Mouse (Mus musculus): Measurements from ENCODE around the gene Pdxp. TPM values are rescaled to one million over a fixed set of nuclear protein-coding genes. Genes with fewer than 3 reads are reported as not detected.

Gene Pdxp
- 44.6 and 47.1 TPM in 2 replicates for polyA plus RNA-seq (2016; fragmentation: Nextera tagmentation; extraction: Ambion mirVana)

DNA sequence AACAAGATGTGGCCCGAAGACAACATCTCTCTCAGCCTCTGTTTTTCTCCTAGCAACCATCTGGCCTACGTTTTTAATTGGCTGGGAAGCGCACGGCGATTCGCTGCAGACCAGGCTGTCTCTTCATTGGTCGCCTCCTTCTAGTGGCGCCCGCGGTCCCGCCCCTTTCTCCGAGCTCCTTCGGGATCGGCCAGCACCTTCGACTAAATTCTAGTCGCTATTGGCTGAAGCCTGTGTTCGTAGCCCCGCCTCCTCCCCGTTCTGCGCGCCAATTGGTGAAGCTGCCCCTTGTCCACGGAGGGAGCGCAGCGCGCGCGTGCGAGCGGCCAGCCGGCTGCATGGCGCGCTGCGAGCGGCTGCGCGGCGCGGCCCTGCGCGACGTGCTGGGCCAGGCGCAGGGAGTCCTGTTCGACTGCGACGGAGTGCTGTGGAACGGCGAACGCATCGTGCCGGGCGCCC is at the start of gene Pdxp:
Gene Pdxp, plus strand, starts transcription at position 288 of the 459 bp plus-strand sequence.
- Histone ChIP-seq H3K9me3 (no peaks in the 10 kb centered on the region), H3K27me3 (replicated peaks) (no peaks in the 10 kb centered on the region), H3K4me1 (peaks cover 25% of the 10 kb centered on the region), H3K36me3 (peaks cover 11% of the 10 kb centered on the region), H3K4me2 (replicated peaks) (peak within 1 kb of the TSS; percentile 97), H3K4me3 (peak within 1 kb of the TSS; percentile 74), H3K27ac (peak within 1 kb of the TSS; percentile 84), H3K9ac (peak within 1 kb of the TSS; percentile 87)
- WGBS, result under 1% methylated on average over 51 of the region's 51 CpGs
- ATAC-seq (ENCODE audit: low FRiP score, low read depth), result peak; percentile 93

DNA sequence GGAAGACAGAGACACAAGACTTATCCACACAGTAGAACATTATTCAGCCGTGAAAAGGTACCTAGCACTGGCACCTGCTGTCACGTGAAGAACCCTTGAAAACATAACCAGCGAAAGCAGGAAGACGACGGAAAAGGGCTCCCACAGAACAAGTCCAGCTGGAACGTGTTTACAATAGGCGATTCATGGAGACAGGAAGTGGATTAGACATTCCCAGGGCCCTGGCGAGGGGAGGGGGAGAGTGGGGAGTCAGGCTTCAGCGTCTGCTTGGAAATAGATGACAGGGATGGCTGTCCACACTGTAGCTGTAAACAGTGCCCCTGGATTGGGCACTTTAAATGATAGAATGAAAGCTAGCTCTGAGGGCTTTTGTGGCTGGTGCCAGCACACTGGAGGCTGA is 45.3 kb upstream of the Pdxp start:
- H3K9ac ChIP-seq, result no peak overlapping the region
- peak; percentile 63; the same call in 1 of the 2 replicates for ATAC-seq (ENCODE audit: low FRiP score, low read depth)
- no peaks in the 10 kb centered on the region for H3K36me3 ChIP-seq
- WGBS, result 30% methylated on average over 9 of the region's 9 CpGs
- H3K9me3 ChIP-seq, result no peaks in the 10 kb centered on the region
- no peak overlapping the region for H3K4me2 ChIP-seq (replicated peaks)
- H3K4me3 ChIP-seq, result no peak overlapping the region
- no peak overlapping the region for H3K27ac ChIP-seq
- H3K4me1 ChIP-seq, result peaks cover 3% of the 10 kb centered on the region; the same call in 1 of the 2 replicates
- H3K27me3 ChIP-seq (replicated peaks), result no peaks in the 10 kb centered on the region

DNA sequence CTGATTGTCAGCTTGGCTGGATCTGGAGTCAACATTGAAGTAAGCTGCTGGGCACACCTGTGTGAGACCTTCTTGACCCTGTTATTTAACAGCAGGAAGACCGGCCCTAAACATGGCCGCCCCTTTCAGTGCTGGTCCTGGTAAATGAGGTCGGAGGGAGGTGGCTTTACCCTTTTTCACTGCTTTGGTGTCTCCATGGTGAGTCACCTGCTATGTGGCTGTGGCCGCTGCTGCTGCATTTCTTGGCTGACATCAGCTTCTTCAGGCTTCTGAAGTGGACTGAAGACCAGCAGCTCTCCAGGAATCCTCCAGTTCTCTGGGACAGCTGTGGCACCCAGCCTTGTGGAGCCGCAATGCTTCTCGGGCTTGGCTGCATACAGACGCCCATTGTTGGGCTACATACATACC is 44.9 kb upstream of the Pdxp start:
- H3K4me3 ChIP-seq, result no peak overlapping the region
- H3K9ac ChIP-seq, result no peak overlapping the region
- H3K9me3 ChIP-seq, result no peaks in the 10 kb centered on the region
- no peaks in the 10 kb centered on the region for H3K36me3 ChIP-seq
- no peaks in the 10 kb centered on the region for H3K27me3 ChIP-seq (replicated peaks)
- H3K27ac ChIP-seq, result no peak overlapping the region
- peaks cover 5% of the 10 kb centered on the region; the same call in 1 of the 2 replicates for H3K4me1 ChIP-seq
- no peak overlapping the region for H3K4me2 ChIP-seq (replicated peaks)
- 55% methylated on average over 7 of the region's 7 CpGs for WGBS
- ATAC-seq (ENCODE audit: low FRiP score, low read depth), result peak; percentile 41; the same call in 1 of the 2 replicates

DNA sequence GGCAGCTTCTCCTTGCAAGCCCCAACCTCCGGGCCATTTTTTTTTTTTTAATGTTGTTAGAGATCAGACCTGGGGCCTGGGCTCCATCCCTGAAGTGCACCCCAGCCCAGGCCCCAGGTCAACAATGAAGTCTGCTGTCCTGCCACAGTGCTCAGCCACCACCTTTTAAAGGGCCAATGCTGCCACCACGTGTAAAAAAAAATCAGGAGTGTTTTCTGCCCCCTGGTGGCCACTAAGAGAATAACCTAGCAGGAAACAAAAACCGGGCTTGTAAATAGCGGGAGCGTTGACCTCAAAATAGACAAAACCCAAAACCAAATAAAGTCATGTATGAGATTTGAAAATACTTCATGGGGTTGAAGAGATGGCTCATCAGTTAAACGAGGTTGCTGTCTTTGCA is 43.9 kb upstream of the Pdxp start:
- no peaks in the 10 kb centered on the region for H3K36me3 ChIP-seq
- ATAC-seq (ENCODE audit: low FRiP score, low read depth), result no peak
- 32% methylated on average over 6 of the region's 6 CpGs for whole genome bisulfite sequencing

DNA sequence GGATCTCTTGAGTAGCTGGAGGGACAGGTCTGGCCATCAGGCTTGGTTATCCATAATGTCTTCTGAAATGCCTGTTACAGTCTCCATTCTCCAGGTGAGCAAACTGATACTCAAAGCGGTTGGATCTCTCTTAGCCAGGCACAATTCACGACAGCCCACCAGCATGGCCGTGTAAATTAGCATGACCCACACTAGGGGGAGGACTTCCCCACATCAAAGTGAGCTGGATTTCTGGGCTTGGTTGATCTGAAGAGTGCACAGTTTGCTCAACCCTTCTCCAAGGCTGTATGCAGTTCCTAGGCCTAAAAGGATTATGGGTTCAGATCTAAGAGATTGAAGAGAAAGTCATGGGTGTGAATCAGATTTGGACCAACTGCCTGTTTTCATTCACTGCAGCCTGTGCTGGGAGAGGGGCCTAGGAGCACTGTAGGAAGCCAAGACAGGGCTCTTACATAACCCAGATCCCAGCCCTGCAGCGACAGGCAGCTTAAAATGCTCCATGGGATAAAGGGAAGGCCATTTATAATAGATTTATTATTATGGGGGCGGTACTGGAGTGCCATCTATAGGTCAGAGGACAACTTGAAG is 41.6 kb upstream of the Pdxp start:
- ATAC-seq (ENCODE audit: low FRiP score, low read depth), result no peak
- no peaks in the 10 kb centered on the region for H3K27me3 ChIP-seq (replicated peaks)
- H3K36me3 ChIP-seq, result no peaks in the 10 kb centered on the region
- no peaks in the 10 kb centered on the region for H3K9me3 ChIP-seq
- 51% methylated on average over 5 of the region's 5 CpGs for WGBS
- H3K4me2 ChIP-seq (replicated peaks), result no peak overlapping the region
- H3K27ac ChIP-seq, result no peak overlapping the region
- H3K9ac ChIP-seq, result no peak overlapping the region
- H3K4me1 ChIP-seq, result peaks cover 8% of the 10 kb centered on the region; the same call in 1 of the 2 replicates
- H3K4me3 ChIP-seq, result no peak overlapping the region

More for the DNA sequence above, 43.9 kb upstream of the Pdxp start:
- Histone ChIP-seq H3K27me3 (replicated peaks) (no peaks in the 10 kb centered on the region), H3K4me2 (replicated peaks) (no peak overlapping the region), H3K27ac (no peak overlapping the region), H3K9ac (no peak overlapping the region), H3K9me3 (no peaks in the 10 kb centered on the region), H3K4me3 (no peak overlapping the region), H3K4me1 (peaks cover 8% of the 10 kb centered on the region; the same call in 1 of the 2 replicates)

DNA sequence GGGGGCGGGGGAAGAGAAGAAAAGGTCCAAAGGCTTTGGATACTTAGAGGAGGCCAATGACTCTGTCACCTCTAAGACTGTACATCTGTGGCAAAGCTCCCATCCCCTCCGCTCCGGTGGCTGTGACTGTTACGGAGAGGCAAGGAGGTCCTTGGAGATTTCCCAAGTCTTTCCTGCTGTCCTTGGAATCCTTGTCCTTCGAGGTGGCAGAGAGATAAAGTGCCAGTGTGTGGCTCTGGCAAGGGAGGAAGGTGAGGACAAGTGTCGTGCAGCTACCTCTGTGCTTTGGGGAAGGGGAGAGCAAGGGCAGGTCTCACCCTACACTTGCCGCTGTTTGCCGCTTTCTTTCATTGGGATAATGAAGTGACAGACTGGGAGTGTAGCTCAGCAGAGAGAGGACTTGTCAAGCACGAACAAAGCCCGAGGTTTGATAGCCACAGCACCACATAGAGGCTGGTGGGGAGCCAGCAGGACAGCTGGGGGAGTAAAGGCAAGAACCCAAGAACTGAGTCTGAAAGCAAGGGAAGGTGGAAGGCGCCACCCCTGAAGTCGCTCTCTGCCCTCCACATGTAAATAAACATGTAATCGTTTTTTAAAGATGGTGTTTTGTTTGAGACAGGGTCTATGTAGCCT is 39.8 kb upstream of the Pdxp start:
- Histone ChIP-seq H3K27ac (no peak overlapping the region), H3K9ac (no peak overlapping the region; the same call in 1 of the 2 replicates), H3K4me3 (no peak overlapping the region), H3K4me2 (replicated peaks) (no peak overlapping the region), H3K27me3 (replicated peaks) (no peaks in the 10 kb centered on the region), H3K36me3 (no peaks in the 10 kb centered on the region), H3K4me1 (peaks cover 11% of the 10 kb centered on the region), H3K9me3 (no peaks in the 10 kb centered on the region)
- 63% methylated on average over 13 of the region's 13 CpGs for WGBS
- no peak for ATAC-seq (ENCODE audit: low FRiP score, low read depth)

DNA sequence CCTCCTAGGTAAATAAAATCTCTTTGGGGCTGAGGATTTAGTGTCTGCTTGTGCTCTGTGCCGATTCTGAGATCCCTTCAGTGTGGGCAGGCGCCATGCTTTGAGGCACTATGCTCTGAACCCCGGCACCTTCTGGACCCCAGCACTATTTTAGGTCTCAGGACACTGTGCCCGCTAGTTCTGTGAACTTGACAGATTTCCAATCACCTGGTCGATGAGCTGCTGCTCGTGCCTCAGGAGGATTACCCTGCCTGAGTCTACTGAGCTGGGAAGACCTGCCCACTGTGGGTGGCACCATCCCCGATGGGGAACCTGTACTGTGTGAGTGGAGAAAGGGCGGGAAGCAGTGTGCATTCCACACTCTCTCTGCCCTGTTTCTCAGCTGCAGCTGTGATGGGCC is 38.7 kb upstream of the Pdxp start:
- Histone ChIP-seq H3K27me3 (replicated peaks) (no peaks in the 10 kb centered on the region), H3K9ac (0 out of 2 replicates have a peak overlapping the region, but pooled peaks have one; percentile 33), H3K27ac (no peak overlapping the region), H3K9me3 (no peaks in the 10 kb centered on the region), H3K4me1 (peaks cover 17% of the 10 kb centered on the region), H3K4me2 (replicated peaks) (no peak overlapping the region), H3K36me3 (no peaks in the 10 kb centered on the region), H3K4me3 (no peak overlapping the region)
- WGBS, result 84% methylated on average over 8 of the region's 8 CpGs
- ATAC-seq (ENCODE audit: low FRiP score, low read depth), result no peak

DNA sequence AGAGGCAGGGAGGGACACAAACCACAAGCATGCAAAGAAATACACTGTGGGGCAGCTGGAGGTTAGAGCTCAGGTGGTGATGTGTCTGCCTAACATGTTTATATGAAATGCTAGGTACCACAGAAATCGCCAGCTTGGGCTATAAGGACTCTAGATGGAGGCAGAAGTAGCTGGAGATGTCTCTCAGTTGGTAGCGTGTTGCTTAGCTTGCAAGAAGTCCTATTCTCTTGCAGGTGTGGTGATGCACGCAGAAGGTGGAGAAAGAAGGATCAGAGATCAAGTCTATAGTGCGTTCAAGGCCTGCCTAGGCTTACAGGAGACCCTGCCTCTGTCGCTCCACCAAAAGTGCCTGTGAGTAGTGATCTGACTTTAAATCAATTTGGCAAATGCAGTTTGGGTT is 38.2 kb upstream of the Pdxp start:
- Histone ChIP-seq H3K4me2 (replicated peaks) (peak overlapping the region; percentile 70), H3K9ac (0 out of 2 replicates have a peak overlapping the region, but pooled peaks have one; percentile 33), H3K36me3 (no peaks in the 10 kb centered on the region), H3K4me3 (no peak overlapping the region), H3K27ac (0 out of 2 replicates have a peak overlapping the region, but pooled peaks have one; percentile 5), H3K27me3 (replicated peaks) (no peaks in the 10 kb centered on the region), H3K4me1 (peaks cover 17% of the 10 kb centered on the region), H3K9me3 (no peaks in the 10 kb centered on the region)
- ATAC-seq (ENCODE audit: low FRiP score, low read depth), result no peak
- WGBS, result 80% methylated on average over 5 of the region's 5 CpGs

DNA sequence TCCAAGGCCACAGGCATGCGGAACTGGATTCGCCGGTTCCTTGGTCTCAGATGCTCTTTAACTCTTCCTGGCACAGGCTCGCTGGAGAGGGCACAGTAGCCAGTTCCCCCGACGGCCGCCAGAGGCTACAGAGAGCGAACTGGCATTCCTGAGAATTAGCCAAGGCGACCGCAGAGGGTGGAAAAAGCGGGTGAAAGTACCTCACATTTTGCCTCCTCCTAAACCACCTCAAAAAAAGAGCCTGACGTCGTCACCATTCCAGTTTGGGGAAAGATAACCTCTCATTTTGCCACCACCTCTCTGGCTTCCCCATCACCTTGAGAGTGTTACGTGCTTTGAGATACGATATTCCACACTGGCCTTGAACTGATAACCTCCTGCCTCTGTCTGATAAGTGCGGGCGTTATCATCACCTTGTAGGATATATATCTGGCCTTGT is 37.4 kb upstream of the Pdxp start:
- H3K4me1 ChIP-seq, result peaks cover 17% of the 10 kb centered on the region

DNA sequence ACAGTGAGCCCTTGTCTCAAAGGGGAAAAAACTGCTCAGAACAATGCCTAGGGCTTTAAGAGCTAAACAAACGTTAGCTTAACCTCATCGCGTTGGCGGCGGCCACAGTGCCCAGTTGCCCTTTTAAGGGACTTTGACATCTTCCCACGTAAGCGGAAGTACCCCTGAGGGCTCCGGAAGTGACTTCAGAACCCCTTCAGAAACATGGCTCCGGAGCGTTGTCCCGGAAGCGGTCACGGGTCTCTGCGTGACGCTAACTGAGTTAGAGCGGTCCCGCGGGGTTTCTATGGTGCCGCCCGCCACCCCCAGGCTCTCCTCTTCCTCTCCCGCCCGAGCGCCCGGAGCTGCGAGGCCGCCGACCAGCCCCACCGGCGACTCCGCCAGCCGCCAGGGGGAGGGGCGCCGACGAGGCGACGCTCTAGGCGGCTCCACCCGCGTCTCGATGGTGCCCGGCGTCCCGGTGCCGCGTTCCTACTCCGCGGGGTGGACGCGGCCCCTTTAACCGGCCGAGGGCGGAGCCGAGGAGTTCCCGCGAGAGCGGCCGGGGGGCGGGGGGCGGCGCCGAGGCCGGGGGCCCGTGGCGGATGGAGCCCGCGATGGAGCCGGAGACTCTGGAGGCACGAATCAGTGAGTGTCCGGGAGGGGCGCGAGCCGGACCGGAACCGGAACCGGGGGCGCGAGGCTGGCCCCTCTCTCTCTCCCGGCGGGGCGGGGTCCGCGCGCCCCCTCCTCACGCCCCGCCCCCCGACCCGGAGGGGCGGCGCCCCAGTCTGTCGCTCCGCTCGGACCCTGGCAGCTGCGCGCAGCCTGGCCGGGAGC is 36.5 kb upstream of the Pdxp start, which contains the start of gene Gga1:
Gene Gga1, plus strand, starts transcription at position 200 of the 819 bp plus-strand sequence.
- ATAC-seq (ENCODE audit: low FRiP score, low read depth), result peak; percentile 90
- no peaks in the 10 kb centered on the region for H3K27me3 ChIP-seq (replicated peaks)
- H3K9ac ChIP-seq, result peak within 1 kb of the TSS; percentile 84
- peak within 1 kb of the TSS; percentile 97 for H3K27ac ChIP-seq
- H3K4me3 ChIP-seq, result peak within 1 kb of the TSS; percentile 74
- under 1% methylated on average over 83 of the region's 95 CpGs for WGBS
- H3K36me3 ChIP-seq, result peaks cover 14% of the 10 kb centered on the region
- peaks cover 17% of the 10 kb centered on the region for H3K4me1 ChIP-seq
- H3K9me3 ChIP-seq, result no peaks in the 10 kb centered on the region
- peak within 1 kb of the TSS; percentile 70 for H3K4me2 ChIP-seq (replicated peaks)

More for the DNA sequence above, 37.4 kb upstream of the Pdxp start:
- Histone ChIP-seq H3K4me2 (replicated peaks) (peak overlapping the region; percentile 70), H3K9me3 (no peaks in the 10 kb centered on the region), H3K27me3 (replicated peaks) (no peaks in the 10 kb centered on the region), H3K9ac (peak overlapping the region; percentile 84), H3K4me3 (peak overlapping the region; percentile 74), H3K27ac (peak overlapping the region; percentile 97; the same call in 1 of the 2 replicates), H3K36me3 (peaks cover 5% of the 10 kb centered on the region; the same call in 1 of the 2 replicates)
- peak; percentile 19; the same call in 1 of the 2 replicates for ATAC-seq (ENCODE audit: low FRiP score, low read depth)
- 3% methylated on average over 17 of the region's 17 CpGs for WGBS

DNA sequence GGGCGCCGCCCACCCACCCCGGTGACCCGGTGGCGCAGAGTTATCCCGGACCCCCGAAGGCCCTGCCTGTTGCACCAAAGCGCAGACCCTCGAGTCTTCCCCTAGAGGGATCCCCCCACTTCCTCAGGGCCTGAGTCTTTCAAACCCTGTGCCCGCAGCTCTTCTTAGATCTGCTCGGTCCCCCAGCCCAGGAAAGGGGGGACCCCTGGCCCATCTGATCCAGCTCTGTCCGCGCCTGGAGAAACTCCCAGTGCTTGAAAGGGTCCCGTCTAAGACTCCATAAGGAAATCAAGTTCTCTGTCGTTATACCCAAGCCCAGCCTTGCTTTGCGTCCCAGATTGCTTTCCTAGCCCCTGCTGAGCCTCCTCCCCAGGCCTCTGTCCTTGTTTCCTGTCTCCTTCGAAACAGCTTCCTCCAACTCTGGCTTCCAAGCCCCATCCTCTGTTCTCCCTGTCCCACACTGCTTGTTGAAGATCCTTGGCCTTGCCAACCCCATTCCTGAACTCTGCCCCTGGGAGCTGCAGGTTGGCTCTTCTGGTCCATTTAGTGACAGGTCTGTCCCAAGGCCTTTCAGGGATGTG is 35.8 kb upstream of the Pdxp start:
- Histone ChIP-seq H3K4me3 (peak overlapping the region; percentile 74), H3K9ac (peak overlapping the region; percentile 84), H3K4me2 (replicated peaks) (peak overlapping the region; percentile 70), H3K36me3 (peaks cover 20% of the 10 kb centered on the region), H3K9me3 (no peaks in the 10 kb centered on the region), H3K27me3 (replicated peaks) (no peaks in the 10 kb centered on the region), H3K4me1 (peaks cover 17% of the 10 kb centered on the region), H3K27ac (peak overlapping the region; percentile 97)
- no peak; the same call in 1 of the 2 replicates for ATAC-seq (ENCODE audit: low FRiP score, low read depth)
- 0% methylated on average over 17 of the region's 17 CpGs for WGBS

Measured in neural tube, embryonic 12.5 days (tissue).